Mouse (Mus musculus): ENCODE measurements at regions not wholly inside any gene's neighbourhood (a gene's known extent, or its start where the extent isn't known, plus 50 kb on each side); places are given as distances from the start of the nearest gene placed in this dataset.

DNA sequence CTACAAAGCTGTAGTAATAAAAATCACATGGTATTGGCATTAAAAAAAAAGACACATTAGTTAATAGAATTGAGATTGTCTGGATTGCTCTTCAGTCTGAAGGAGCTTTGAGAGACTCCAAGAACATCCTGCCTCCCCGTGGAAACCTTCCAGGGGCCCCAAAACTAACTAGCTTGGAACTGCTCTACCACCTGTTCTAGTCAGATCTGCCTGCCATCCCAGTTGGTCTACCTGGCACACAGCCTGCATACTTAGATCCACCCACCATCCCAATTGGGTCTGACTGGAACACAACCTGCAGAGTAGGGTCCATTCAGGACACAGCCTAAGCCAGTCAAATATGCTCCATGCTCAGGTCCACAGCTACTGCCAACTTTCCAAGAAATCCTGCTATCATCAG lies 503.6 kb downstream of the Rapgef2 start:
- no peak for DNase-seq (ENCODE audit: low spot score in 2 of 2)

DNA sequence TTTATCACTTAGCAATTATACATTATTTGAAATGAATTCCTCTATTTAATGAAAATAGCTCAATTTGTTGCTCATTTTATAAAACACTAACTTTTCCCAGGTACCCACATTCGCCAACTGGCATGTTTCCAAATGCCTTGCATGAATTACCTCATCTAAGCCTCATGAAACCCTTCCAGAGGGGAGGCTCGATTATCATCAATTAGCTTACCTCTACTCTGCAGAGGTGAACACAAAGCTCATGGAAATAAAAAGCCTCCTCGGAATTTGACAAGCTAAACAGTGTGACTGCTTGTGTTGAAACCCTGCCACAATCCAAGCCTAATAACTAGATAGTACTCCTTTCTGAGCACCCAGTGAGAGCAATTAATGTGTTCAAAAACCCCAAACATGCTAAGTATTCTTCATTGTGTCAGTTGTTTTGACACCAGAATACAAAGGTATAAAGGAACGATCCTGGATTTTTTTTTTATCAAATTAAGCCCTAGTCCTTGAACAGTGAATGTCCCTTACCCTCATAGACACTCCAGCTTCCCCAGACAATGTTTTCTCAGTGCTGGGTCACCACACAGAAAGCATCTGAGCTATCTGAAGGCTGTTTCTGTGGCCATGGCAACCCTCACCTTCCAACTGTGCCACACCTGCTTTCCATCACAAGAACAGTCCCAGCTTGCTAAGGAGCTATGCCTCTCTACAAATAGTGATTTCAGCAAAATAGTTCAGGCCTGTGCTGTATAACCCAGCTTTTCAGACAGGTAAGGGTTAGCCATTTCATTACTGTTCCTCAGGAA lies 530.4 kb downstream of the Rapgef2 start:
- DNase-seq (ENCODE audit: low spot score in 2 of 2): no peak

DNA sequence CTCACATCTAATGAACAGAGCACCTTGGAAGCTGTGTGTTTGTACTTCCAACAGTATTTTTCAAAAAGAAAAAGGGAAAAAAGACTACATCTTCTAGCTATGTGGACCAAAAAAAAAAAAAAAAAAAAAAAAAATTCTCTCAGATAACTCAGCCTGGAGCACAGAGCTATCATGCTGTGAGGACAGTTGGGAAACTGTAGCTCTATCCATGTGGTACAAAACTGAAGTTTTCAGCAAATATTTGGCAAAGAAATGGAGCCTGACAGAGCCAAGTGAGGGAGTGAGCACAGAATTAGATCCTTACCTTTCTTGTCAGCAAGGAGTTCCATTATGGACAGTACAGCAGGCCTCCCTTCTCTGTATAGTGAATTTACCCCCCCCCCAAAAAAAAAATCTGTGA lies 550.2 kb downstream of the Rapgef2 start:
- DNase-seq (ENCODE audit: low spot score in 2 of 2): no peak

DNA sequence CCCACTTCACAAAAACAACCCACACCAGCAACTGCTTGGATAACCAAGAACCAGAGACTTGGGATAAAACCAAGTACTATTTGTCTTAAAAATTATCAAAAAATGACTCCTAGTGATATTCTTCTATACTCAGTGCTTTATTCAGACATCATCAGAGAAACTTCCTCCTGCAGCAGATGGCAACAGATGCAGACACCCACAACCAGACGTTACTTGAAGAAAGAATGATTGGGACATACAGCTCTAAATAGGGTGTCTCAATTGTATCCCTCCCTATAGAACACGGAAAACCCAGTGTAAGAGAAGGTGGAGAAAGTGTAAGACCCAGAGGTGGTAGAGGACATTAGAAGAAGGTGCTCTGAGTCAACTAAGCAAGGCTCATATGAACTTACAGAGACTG lies 569.6 kb downstream of the Rapgef2 start:
- DNase-seq (ENCODE audit: low spot score in 2 of 2): no peak

DNA sequence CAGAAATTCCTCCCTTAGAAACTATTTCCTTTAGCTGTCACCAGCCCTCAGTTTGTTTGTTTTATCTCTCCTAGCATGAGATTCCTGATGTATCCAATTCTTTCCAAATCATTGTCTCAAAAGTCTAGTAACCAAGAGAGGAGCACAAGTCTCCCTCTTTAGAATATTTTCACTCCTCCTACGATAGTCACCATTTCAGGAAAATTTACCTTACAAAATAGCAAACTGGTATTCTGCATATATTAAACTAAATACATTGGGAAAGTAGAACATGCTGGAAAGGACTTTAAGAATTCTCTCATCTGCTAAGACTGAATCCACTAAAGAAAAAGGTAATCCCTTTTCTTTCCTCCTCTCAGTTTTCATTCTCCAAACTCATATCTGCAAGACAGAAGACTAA lies 578.6 kb downstream of the Rapgef2 start:
- no peak for DNase-seq (ENCODE audit: low spot score in 2 of 2)

DNA sequence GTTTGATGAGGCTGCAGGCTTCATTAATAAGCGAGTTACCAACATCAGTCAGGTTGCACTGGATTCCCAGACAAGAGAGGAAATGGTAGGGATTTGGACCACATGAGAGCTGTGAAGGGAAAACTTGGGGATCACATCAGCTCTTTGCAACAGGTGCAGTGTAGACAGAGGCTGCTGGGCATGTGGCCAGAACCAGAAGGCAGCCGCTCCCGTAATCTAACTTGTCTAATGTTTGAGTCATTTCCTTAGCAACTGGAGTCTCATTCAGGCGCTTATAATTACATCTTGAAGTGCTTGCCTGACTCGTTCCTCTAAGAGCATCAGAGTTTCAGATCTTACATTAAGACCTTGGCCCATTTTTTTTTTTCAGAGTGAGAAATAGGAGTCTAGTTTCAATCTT lies 587.4 kb downstream of the Rapgef2 start:
- peak in 1 of 2 experiments; percentile 6 for DNase-seq (ENCODE audit: low spot score in 2 of 2)

DNA sequence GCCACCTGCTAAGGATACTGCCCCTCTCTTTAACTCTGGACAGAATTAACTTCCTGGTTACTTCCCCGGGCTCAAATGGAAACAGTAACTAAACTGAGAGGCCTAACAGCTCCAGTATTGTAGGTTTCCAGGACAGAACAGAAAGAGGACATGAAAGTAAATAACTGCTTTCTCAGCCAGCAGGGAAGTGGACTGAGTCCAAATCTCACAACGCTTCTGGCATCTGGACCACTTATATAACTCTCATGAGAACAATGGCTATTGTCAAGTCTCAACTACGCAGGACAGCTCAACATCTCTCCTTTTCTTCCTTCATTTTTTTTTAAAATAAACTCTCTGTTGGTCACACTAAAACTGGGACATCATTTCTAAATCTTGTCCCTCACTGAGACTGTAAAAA lies 594.8 kb downstream of the Rapgef2 start:
- no peak for DNase-seq (ENCODE audit: low spot score in 2 of 2)

DNA sequence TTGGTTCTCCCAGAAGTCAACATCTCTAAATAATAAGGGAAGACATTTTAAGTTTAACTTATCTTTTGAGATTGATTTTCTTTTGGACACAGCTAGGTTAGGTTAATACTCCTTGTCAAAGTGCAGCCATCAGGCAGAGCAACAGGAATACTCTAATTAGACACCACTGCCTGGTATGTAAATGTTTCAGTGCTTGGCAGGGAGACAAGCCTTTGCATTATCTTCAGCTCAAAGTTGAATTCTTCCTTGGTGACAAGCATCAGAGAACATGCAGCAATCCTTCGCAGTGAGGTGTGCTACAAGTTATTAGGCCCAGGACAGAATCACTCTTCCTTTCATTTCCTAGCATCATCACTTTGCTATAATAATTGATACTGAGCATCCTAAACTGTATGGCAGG lies 608.7 kb downstream of the Rapgef2 start:
- no peak for DNase-seq (ENCODE audit: low spot score in 2 of 2)

DNA sequence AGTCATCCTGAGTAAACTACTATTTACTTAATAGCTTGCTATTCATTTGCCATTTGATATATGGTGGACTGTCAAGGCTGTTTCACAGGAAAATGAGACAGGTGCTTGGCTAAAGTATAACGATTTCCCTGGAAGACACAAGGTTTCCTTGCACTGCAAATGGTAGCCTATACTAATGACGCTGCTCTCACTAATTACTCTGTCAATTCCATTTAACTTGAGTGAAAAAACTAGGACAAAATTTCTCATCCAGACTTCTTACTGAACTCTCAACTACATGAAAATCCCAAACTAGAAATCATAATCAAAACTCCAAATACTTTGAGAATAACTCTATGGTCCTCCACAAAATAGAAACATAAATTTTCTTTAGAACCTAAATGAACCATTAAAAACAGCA lies 609.5 kb downstream of the Rapgef2 start:
- DNase-seq (ENCODE audit: low spot score in 2 of 2): no peak

DNA sequence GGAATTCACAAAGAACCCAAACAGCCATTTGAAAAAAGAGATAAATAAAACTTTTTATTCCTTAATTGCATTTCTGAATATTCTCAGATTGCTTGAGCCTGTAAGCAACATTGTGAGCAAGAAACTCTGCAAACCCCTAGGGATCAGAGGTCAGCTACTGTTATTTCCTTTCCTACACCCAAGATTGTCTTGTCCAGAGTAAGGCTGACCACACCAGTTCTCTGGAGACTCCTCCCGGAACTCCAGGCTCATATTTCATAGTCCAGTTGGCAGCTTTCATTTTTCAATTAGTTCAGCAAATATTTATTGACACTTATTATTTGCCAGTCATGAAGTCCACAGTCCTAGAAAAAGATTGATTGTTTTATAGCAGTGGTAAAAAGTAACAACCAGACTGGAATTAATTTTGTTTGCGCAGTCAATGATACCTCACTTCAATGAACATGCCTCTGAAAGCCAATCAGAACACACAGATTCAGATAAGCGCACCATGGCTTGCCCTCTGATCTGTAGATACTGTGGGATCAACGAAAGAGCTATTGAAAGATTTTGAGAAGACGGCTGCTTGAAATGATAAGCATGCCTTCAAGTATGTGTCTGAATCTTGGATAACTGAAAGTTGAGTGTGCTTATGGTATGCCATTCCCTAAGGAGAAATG lies 611.7 kb downstream of the Rapgef2 start:
- no peak for DNase-seq (ENCODE audit: low spot score in 2 of 2)

DNA sequence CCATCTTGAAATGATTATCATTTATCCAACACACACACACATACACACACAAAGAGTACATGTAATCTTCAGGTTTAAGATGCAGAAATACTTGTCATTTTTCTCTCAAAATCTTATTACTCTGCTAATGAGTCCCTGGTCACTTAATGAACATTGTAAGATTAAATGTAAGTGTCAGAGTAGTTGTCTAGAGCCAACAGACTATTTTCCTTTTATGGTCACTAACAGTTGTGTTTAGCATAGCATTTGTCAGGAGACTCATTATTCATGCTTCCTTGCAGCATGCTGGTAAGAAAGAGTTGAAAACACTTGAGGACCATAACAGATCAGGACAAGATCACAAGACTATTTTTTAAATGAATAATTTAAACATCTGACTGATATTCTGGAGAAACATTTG lies 618.3 kb downstream of the Rapgef2 start:
- DNase-seq (ENCODE audit: low spot score in 2 of 2): no peak

DNA sequence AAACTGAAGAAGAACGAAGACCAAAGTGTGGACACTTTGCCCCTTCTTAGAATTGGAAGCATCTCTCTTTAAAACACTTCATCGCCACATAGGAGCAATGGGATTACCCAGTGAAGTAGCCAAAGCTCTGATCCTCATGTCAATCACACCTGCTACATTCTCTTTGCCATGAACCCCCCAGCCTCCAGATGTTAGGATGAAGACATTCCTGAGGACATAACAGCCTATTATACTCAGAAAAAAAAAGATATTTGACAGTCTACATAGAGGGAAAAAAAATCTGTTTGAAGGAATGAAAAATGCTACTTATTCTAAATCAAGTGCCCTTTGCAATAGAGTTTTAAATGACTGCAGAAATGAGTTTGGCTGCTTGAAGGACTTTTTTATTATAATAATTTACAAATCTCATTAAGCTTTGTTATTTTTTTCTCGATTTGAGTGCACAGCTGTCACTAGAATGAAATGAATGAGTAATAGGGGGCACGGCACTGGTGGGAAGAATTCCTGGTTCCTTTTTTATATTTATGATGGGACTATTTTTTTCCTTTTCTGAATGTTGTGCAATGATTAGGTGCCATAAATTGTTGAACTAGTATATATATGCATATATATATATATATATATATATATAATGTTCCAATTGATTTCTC lies 618.8 kb downstream of the Rapgef2 start:
- no peak for DNase-seq (ENCODE audit: low spot score in 2 of 2)

DNA sequence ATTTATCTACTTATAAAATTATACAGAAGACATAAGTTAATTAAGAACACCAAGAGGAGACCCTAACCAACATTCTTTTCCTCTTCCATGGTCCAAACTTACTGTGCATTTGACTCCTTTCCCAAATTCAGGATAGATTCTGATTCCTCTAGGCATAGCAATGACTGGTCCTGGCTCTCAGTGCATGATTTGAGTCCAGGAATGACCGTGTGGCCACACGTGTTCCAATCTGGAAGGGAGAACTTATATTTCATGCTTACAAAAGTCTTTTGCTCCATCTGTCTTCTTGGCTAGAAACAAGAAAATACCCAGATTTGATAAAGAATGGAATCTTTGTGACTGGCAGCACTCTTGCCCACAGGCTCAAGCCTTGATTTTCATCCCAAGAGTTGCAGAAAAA lies 638.2 kb downstream of the Rapgef2 start:
- DNase-seq (ENCODE audit: low spot score in 2 of 2): no peak

DNA sequence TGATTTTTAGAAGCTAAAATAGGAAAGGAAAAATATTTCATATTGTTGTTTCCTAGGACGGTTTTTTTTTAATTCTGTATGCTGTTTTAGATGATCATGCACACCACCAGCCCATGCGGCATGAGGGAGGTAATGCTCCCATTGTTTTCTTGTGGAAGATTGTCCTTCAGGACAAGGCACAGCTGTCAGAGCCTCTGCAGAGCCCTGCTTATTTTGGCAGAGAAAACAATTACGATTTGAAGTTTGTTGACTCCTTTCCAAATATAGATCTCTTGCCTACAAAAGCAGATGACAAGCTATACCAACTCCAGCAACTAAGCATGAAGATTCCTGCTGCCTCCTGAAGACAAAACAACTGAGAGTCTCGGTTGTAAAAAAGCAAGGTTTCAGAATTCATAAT lies 650.9 kb downstream of the Rapgef2 start:
- no peak for DNase-seq (ENCODE audit: low spot score in 2 of 2)

DNA sequence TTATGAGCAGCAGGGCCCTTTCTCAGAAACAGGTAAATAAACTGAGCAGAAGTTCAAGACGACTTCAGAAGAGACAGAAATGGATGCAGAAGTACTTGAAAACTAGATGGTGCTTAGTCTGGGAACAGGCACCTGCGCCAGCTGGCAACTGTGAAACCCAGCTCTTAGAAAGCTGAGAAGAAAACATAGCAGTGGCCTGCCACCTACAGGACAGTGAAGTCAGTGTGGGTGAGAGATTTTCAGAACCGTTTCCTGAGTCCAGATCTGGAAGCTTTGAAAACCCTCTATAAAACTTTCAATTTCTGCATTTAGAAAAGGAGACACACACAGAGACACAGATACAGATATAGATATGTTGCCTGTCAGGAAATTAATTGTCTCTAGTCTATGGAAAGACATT lies 667.4 kb downstream of the Rapgef2 start:
- peak; percentile 7 to 13 for DNase-seq (ENCODE audit: low spot score in 2 of 2)

DNA sequence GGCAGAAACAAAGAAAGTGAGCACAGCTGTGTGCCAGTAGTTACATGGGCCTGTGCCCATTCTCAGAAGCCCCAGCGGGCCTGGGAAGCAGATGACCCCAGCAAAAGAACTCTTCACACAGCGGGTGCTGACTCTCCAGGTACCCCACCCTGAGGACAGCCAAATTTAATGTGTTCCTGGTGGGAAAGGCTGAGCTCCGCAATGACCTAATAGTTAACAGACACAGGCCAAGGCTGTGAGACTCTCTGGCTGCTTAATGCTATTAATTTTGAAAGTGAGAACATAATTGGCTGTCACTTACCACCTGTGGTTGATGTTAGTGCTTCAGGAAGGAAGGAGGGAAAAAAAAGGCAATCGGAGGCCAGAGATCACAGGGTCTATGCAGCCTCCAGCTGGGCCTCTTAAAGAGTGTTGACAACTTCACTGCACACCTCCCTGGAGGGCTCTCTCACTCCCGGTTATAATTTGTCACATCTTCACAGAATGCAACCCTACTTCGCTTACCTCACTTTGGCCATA lies 691.5 kb downstream of the Rapgef2 start:
- no peak for DNase-seq (ENCODE audit: low spot score in 2 of 2)

DNA sequence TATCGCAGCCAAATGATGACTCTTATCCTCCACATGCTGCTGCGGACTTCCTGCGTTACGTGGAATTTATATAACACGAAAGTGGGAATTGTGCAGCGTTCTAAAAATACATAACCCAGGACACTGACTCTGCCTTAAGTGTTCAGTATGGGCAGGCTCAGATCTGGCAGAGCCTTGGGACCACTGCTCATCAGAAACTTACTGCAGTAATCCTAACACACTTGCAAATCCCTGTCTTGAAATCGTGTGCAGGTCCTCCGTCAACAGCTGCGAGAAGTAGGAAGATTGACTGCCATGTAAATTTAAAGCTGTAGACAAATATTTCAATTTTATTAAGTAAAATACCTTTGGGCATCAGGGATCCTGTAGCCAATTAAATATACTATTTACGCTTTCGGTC lies 692.0 kb downstream of the Rapgef2 start:
- no peak for DNase-seq (ENCODE audit: low spot score in 2 of 2)

DNA sequence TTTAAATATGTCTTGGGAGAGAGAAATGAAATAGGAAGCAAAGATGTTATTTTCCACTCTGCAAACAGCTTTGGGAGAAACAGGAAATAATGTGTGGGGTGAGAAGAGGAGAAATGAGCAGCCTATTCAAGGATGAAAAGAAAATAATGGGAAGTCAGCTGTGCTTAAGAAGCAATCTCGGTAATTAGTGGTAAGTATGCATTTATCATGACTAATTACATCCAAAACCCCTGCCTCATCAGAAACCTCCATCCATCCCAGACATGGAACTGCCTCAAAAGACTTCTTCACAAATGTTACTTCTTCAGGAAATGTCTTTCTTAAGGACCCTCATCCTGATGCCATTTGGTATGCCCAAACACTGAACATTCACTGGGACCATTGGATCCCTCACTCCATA lies 699.7 kb downstream of the Rapgef2 start:
- DNase-seq (ENCODE audit: low spot score in 2 of 2): no peak

DNA sequence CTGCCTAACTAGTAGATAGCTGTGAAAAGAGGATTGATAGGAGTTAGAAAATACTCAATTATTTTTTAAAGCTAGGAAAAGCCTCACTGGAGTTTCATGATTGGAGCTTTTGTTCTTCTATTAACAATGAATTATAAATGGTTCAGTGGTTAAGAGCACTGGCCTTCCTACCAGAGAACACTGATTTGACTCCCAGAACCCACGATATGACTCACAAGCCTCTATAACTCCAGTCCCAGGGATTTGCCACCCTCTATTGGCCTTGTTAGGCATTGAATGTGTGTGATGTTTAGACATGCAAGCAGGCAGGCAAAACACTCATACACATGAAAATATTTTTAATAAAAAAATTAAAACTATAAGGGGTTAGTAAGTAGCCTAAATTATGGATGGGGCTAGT lies 704.4 kb downstream of the Rapgef2 start:
- peak in 1 of 2 experiments; percentile 18 for DNase-seq (ENCODE audit: low spot score in 2 of 2)

DNA sequence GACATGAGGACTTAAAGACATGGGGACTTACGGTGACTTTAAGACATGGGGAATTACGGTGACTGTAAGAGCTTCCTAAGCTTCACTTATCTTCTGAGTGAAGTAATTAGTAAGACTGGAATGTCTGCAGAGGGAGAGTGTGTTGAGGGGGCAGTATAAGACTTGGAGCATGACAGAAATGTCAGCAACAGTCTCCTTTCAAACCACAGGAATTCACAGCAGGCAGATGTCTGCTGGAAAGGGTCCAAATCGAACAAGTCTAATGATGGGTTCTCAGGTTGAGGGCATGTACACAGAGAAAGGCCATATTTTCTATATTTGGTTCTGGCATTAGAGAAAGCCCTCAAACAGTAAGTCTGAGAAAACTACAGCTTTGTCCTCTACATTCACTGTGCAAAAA lies 705.2 kb downstream of the Rapgef2 start:
- no peak for DNase-seq (ENCODE audit: low spot score in 2 of 2)

DNA sequence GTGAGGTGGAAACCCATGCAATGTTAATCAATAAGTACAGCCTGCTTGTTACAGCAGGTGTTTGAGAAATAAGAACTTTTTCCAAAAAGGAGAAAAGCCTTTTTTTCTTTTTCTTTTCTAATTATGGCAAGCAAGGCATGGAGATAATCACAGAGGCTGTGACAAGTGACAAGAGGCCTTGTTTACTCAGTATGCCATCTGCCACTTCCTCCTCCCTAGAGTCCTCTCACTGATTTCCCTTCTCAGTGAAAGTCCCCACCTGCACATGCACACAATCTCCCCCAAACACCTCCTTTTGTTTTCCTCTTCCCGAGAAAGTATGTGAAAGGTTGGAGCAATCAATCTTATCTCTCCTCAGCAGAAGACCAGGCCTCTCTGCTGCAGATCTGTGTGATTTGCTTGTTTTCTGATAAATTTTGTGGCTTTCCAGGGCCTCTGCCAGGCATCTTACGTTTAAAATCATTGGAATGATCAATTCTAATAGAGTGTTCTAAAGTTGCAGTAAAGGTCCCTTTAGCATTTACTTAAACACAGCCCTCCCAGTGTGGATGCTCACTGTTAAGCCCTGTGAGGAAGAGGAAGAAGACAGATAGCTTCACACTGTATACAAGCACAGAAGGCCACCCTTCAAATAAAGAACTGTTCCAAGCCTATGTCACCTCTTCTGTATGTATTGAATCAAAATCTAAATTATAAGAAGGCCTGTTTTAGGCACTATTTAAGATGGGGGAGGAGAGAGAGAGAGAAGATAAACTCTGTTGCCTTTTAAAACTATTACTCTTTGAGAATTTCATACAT lies 710.5 kb downstream of the Rapgef2 start:
- no peak for DNase-seq (ENCODE audit: low spot score in 2 of 2)

DNA sequence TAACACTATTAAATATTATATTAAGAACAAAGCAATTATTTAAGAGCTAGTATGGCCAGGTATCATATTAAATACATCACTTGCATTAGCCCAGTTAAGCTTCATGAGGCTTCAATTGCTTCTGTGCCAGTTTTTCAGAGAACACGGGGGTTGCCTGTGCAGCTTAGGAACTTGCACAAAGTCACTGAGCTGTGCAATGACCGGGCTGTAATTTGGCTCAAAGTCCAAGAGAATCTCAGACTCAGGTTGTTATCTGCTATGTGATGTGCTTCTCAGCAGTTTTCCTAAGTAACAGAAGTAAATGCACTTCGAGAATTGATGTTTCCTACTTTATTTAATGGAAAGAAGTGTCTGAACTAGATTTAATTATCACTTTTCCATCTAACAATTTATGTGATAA lies 711.5 kb downstream of the Rapgef2 start:
- no peak for DNase-seq (ENCODE audit: low spot score in 2 of 2)

Data from frontal cortex, postnatal 10 days (tissue).